Mouse (Mus musculus): Measurements from ENCODE around the gene Fryl. TPM values are rescaled to one million over a fixed set of nuclear protein-coding genes. Genes with fewer than 3 reads are reported as not detected.

Gene Fryl
- total RNA-seq, 2 experiments from 2014 or later = 13.5 to 14.0 TPM

Other genes starting within 250 kb of the Fryl start
- not detected for gene Slc10a4, start 249.7 kb downstream of the Fryl start, total RNA-seq (2021)
- 100 to 1,000 TPM; 142 to 150 TPM for gene Ociad1, start 36.2 kb upstream of the Fryl start, total RNA-seq (2021)
- 10 to 100 TPM; 67.0 to 74.9 TPM for gene Ociad2, start 84.4 kb upstream of the Fryl start, total RNA-seq (2021)
- gene Cwh43, start 149.5 kb upstream of the Fryl start, total RNA-seq (2021) = not detected
- gene Dcun1d4, start 224.4 kb upstream of the Fryl start, total RNA-seq (2021) = 10 to 100 TPM; 10.8 to 11.1 TPM

All from gastrocnemius, adult 18-20 months (tissue).